Mouse (Mus musculus) ES-E14 (cell line): Measurements from ENCODE around the gene Dlg2. TPM values are rescaled to one million over a fixed set of nuclear protein-coding genes. Genes with fewer than 3 reads are reported as not detected.

Experiments
- DNase-seq: peaks from one replicate; pipeline ENCODE4 v3.0.0-alpha.2; 2013; ENCODE audit warnings: low read depth, low spot score
- H3K27ac ChIP-seq: 2 replicates; pipeline ENCODE4 v1.5.1; 2012; ENCODE audit warnings: low read depth, mild to moderate bottlenecking, low read length, moderate library complexity, mixed read lengths; ENCODE audit not compliant: poor library complexity, insufficient read depth, severe bottlenecking
- H3K36me3 ChIP-seq: 2 replicates; pipeline ENCODE4 v1.6.1; 2012; ENCODE audit warnings: mild to moderate bottlenecking, low read length, moderate library complexity, mixed read lengths; ENCODE audit not compliant: control insufficient read depth, poor library complexity, insufficient read depth, severe bottlenecking
- H3K4me1 ChIP-seq, 2 experiments: fragments of 150-350 bp in 1 of 2; sonication (generic) in 1 of 2; 2 replicates each; pipeline ENCODE4 v1.6.1; 2012; ENCODE audit warnings: low read length in 2 of 2, mild to moderate bottlenecking in 1 of 2, mixed read lengths in 1 of 2; ENCODE audit not compliant: control insufficient read depth in 2 of 2, insufficient read depth in 2 of 2, poor library complexity in 1 of 2
- H3K4me3 ChIP-seq, 2 experiments: fragments of 150-350 bp in 1 of 2; sonication (generic) in 1 of 2; 2 replicates each; pipeline ENCODE4 v1.5.1; 2012; ENCODE audit warnings: low read length in 2 of 2, low read depth in 1 of 2, mild to moderate bottlenecking in 1 of 2, mixed read lengths in 1 of 2; ENCODE audit not compliant: insufficient read depth in 1 of 2, poor library complexity in 1 of 2, severe bottlenecking in 1 of 2
- H3K9ac ChIP-seq: 2 replicates; pipeline ENCODE4 v1.6.1; 2012; ENCODE audit warnings: low read depth, mild to moderate bottlenecking, low read length, mixed read lengths; ENCODE audit not compliant: poor library complexity, insufficient read depth, severe bottlenecking
- H3K9me3 ChIP-seq: fragments of 150-350 bp; sonication (generic); 2 replicates; pipeline ENCODE4 v1.6.1; 2012; ENCODE audit warnings: low read depth, mild to moderate bottlenecking, low read length; ENCODE audit not compliant: control insufficient read depth, insufficient read depth
- CHD2 ChIP-seq: IDR thresholded peaks from 2 replicates; pipeline ENCODE4 v1.6.1; 2014; ENCODE audit warnings: mild to moderate bottlenecking, low read depth, low read length, inconsistent platforms
- HCFC1 ChIP-seq: IDR thresholded peaks from 2 replicates; pipeline ENCODE4 v1.6.1; 2012; ENCODE audit warnings: low read length, inconsistent platforms, borderline replicate concordance; ENCODE audit not compliant: insufficient read depth
- MAFK ChIP-seq: IDR thresholded peaks from 2 replicates; pipeline ENCODE4 v1.6.1; 2014; ENCODE audit warnings: mild to moderate bottlenecking, low read depth, low read length, inconsistent platforms; ENCODE audit not compliant: insufficient read depth
- ZC3H11A ChIP-seq: IDR thresholded peaks from 2 replicates; pipeline ENCODE4 v1.6.1; 2012; ENCODE audit warnings: low read depth, mild to moderate bottlenecking, inconsistent platforms, low read length, borderline replicate concordance
- ZNF384 ChIP-seq: IDR thresholded peaks from 2 replicates; pipeline ENCODE4 v1.6.1; 2012; ENCODE audit warnings: low read depth, low read length, inconsistent platforms
- in situ Hi-C, 2 experiments: fragments of 600-800 bp; cut with MboI; formaldehyde crosslinking; loops; one replicate each; pipeline ENCODE4 v1.15.1; 2025; ENCODE audit warnings: low sequenced_read_pairs in 2 of 2, inconsistent platforms in 1 of 2; ENCODE audit not compliant: unreplicated experiment in 2 of 2
- total RNA-seq: library from RNA; depleted of rRNA; stranded (reverse); fragments of 300-350 nt; gene quantifications from 2 replicates; pipeline ENCODE4 v1.2.3, GENCODE M21; 2012

The Dlg2 gene
- total RNA-seq, 1 experiment: 0.13 TPM

- no peaks in the 10 kb centered on the region for H3K4me1 ChIP-seq
- H3K9ac ChIP-seq: no peak overlapping the region
- in situ Hi-C loops: no loop called here
- no peak for DNase-seq
- H3K27ac ChIP-seq: no peak overlapping the region
- H3K4me3 ChIP-seq: no peak overlapping the region
- no peaks in the 10 kb centered on the region for H3K9me3 ChIP-seq
- TF ChIP-seq MAFK: no peak
- no peaks in the 10 kb centered on the region for H3K36me3 ChIP-seq
Measured at GRCm38 (mm10) chr7:90658593-90658992, 182.1 kb downstream of the Dlg2 start.

DNA sequence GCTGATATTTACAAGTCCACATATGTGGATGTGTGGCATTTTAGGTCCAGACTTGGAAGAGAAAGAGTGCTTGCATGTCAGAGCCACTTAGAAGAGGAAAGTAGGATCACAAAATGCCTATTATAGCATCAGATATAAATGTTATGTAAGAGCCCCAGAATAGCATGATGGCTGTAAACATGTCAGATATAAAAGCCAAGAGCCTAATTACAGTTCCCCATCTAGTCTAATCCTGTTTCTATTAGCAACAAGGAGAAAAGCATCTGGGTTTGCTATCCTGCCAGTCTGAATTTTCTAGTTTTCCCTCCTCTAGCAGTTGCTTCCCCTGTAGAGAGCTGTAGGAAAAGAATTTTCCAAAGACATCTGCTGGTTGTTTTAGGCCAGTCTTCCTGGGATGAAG, 217.6 kb downstream of the Dlg2 start:
- H3K4me1 ChIP-seq: no peaks in the 10 kb centered on the region
- TF ChIP-seq CHD2 (no peak), ZC3H11A (no peak), HCFC1 (no peak), ZNF384 (no peak), MAFK (no peak)

DNA sequence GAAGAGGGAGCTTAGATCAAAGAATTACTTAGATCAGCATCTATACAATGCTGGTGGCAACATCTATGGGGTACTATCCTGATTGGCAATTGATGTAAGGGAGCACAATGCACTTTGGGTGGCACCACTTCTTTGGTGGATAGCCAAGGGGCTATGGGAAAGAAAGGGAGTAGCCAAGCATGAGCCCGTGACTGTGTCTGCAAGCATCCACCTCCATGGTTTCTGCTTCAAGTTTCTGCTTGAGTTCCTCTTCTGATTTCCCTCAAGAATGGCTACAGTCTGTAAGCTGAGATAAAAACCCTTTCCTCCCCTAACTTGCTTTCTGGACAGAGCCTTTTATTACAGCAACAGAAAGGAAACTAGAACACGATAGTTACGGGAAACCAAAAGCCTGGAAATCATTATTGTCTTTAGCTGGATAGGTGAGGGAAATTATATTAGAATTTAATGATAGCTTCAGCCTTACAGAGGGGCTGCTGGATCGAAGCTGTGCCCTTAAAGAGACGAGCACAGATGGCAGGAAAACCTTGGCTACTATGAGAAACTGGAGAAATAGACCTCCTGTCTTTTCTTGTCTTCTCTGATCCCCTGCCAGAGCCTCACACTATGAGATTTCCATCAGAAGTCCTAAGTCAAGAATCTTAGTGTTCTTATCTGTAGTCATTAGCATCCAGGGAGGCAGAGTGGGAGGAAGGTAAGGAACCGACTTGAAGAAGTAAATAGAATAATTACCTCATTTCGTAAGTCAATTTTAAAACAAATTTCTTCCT, 219.9 kb downstream of the Dlg2 start:
- H3K36me3 ChIP-seq: no peaks in the 10 kb centered on the region
- TF ChIP-seq ZNF384 (no peak), CHD2 (no peak), ZC3H11A (no peak), MAFK (no peak), HCFC1 (no peak)
- H3K4me3 ChIP-seq: no peak overlapping the region
- H3K9ac ChIP-seq: no peak overlapping the region
- no peak overlapping the region for H3K27ac ChIP-seq
- no peaks in the 10 kb centered on the region for H3K4me1 ChIP-seq
- in situ Hi-C loops: no loop called here
- no peaks in the 10 kb centered on the region for H3K9me3 ChIP-seq
- DNase-seq: no peak

More for the DNA sequence above, 217.6 kb downstream of the Dlg2 start:
- in situ Hi-C loops: no loop called here
- no peak overlapping the region for H3K9ac ChIP-seq
- no peak overlapping the region for H3K27ac ChIP-seq
- DNase-seq: no peak
- no peaks in the 10 kb centered on the region for H3K9me3 ChIP-seq
- H3K36me3 ChIP-seq: no peaks in the 10 kb centered on the region
- H3K4me3 ChIP-seq: no peak overlapping the region

DNA sequence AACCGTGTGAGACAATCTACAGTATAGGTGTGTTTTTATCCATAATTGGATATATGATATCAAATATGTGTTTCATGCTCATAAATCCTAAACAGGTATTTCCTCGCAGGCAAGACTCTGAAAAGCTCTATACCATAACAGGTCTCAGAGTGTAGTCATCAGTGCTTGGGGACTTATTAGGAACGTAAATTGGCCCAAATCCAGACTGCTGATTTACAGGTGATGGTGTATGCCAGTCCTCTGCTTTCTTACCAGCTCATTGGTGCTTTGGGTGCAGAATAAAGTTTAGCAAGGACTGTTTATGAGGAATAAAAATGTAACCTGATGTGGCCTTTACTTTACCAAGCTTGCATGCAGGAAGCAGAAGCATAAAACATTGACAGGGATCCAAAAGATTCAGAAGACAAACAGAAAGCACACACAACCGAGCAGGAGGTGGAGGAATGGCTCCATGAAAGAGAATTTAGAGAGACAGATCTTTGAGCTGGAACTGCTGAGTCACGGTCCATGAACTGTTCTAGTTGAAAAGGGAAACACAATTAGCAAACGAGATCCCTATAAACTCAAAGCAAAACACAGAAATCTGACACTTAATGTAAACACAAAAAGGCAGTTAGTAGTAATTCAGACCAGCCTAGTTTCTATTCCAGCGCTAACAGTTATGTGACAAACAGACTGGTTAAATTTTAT, 226.8 kb downstream of the Dlg2 start:
- H3K4me3 ChIP-seq: no peak overlapping the region
- in situ Hi-C loops: no loop called here
- no peaks in the 10 kb centered on the region for H3K36me3 ChIP-seq
- H3K9me3 ChIP-seq: no peaks in the 10 kb centered on the region
- H3K9ac ChIP-seq: no peak overlapping the region
- TF ChIP-seq ZC3H11A: no peak
- DNase-seq: no peak
- H3K4me1 ChIP-seq: no peaks in the 10 kb centered on the region
- H3K27ac ChIP-seq: no peak overlapping the region

GRCm38 (mm10) chr7:90703951-90704350, 227.5 kb downstream of the Dlg2 start:
- H3K9me3 ChIP-seq: no peaks in the 10 kb centered on the region
- no peaks in the 10 kb centered on the region for H3K4me1 ChIP-seq
- no peak for DNase-seq
- no peaks in the 10 kb centered on the region for H3K36me3 ChIP-seq
- in situ Hi-C loops: no loop called here
- no peak overlapping the region for H3K9ac ChIP-seq
- TF ChIP-seq ZC3H11A (no peak), MAFK (no peak), HCFC1 (no peak), CHD2 (no peak), ZNF384 (no peak)
- H3K4me3 ChIP-seq: no peak overlapping the region
- no peak overlapping the region for H3K27ac ChIP-seq
